Mouse (Mus musculus) G1E (cell line): ENCODE measurements around the gene A630001G21Rik.

Source experiments
- CTCF ChIP-seq: IDR thresholded peaks from 2 replicates; pipeline ENCODE4 v1.5.1; 2012; ENCODE audit warnings: low read depth, low read length, inconsistent platforms, mixed read lengths
- POLR2AphosphoS5 ChIP-seq: IDR thresholded peaks from 2 replicates; pipeline ENCODE4 v1.6.1; 2012; ENCODE audit warnings: low read depth, low read length, inconsistent platforms; ENCODE audit not compliant: insufficient replicate concordance
- TAL1 ChIP-seq: conservative IDR thresholded peaks from 2 replicates; pipeline ENCODE4 v1.6.1; 2012; ENCODE audit warnings: low read depth, low read length, inconsistent platforms, mixed read lengths

GRCm38 (mm10) chr1:85739819-85740218 lies 38.6 kb downstream of the A630001G21Rik start:
- TF ChIP-seq TAL1, result no peak
- TF ChIP-seq POLR2AphosphoS5, result no peak
- no peak for TF ChIP-seq CTCF
